Mouse (Mus musculus): ENCODE data around the gene Gm1113. TPM values are rescaled to one million over a fixed set of nuclear protein-coding genes. Genes with fewer than 3 reads are reported as not detected.

Gene Gm1113
- total RNA-seq, 4 experiments from 2014 or later: not detected

DNA sequence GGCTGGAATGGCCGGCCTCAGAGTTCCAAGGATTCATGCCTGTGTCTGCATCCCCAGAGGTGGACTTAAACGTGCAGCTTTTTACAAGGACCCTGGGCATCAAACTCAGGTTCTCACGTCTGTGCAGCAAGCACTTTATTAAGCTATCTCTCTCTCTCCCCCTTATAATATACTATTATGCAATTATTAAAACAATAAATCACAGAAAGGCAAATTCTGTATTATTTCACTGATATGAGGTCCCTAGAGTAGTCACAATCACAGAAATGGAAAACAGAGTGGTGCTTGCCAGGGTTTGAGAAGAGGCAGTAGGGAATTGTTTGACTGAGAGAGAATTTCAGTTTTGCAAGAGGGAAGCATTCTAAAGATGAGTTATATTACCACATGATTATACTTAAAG lies 11.1 kb upstream of the Gm1113 start:
- no peak for DNase-seq (ENCODE audit: low spot score)

DNA sequence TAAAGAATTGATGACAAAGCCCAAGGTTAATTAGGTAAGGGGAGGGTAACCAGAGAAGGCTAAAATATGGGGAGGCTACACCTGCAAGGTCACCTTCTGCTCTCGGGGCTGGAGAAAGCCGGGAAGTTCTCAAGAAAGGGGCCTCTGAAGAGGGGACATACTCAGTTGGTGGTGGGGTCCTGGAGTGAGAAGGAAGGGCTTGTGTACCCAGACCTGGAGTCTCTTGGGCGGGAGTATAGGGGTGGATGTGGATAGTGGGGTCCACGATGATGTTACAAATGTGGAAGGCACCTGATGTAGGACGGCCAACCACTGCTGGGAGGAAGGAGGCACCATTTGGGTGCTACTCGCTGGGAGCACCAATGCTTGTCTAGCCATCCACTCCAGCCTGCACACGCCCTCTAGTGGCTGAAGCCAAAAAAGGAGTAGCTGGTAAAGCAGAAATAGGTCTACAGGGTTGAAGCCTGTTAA lies 5.9 kb upstream of the Gm1113 start:
- DNase-seq (ENCODE audit: low spot score): peak; percentile 67

DNA sequence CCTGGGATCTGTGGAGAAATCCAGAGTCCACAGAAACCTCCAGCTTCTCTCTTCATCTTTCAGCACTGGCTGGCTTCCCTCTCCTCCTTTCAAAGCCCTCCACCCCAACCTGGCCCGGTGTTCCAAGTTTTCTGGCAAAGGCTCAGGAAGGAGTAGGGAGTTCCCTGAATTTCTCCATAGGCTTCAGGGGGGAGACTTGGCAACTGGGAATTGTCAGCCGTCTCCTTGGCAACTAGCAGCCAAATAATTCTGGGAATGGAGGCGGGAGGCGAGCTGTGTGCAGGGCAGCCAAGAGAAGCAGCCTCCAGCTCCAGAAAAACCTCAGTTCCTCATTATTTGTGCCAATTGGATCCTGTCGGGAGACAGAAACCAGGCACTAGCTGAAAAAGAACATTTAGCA lies 5.5 kb upstream of the Gm1113 start:
- DNase-seq (ENCODE audit: low spot score): peak; percentile 60

DNA sequence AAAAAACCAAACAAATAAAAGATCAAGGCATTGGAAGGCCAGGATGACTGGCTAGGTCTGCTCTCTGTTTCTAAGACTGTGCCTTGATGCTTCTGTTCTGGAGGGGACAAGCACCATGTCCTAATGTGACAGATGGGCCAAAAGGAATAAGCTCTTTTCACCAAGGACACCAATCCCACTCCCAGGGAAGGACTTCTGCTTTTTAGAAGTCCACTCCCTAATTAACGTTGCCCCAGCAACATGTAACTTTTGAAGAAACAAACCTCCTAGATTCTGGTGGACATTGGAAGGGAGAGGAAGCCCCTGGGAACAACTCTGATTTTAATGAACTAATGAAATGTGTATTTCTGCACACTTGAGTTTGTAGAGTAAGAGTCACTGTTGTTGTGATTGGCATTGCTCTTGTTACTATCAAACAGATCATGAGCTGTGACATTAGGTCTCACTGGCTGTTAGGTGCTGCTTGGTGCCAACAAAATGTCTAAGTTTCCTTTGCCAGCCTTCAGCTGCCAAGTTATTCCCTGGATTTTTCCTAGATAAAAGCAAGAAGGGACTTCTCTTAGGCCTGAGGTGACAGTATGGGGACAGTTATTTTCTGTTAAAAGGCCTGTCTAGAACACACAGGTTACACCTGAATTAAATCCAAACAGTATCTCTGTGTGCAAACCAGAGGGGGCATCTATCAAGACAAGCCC lies 4.9 kb upstream of the Gm1113 start:
- no peak for DNase-seq (ENCODE audit: low spot score)

DNA sequence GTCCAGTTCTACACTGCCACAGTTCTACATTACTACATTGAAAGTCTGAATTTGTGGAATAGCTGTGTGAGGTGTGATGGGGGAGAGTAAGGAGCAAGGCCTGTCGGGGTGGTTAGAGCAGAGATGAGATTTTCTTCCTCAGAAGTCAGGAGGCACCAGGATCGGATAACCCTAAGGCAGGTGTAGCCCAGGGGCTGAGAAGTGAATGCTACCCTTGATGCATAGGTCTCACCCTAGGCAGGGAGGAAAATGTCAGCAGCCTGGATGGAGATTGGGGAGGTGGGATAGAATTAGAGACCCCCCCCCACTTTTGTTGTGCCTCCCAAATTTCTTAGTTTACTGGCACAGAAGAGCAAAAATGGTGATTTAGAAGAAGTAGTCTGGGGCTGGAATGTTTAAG lies 4.2 kb upstream of the Gm1113 start:
- DNase-seq (ENCODE audit: low spot score): no peak

DNA sequence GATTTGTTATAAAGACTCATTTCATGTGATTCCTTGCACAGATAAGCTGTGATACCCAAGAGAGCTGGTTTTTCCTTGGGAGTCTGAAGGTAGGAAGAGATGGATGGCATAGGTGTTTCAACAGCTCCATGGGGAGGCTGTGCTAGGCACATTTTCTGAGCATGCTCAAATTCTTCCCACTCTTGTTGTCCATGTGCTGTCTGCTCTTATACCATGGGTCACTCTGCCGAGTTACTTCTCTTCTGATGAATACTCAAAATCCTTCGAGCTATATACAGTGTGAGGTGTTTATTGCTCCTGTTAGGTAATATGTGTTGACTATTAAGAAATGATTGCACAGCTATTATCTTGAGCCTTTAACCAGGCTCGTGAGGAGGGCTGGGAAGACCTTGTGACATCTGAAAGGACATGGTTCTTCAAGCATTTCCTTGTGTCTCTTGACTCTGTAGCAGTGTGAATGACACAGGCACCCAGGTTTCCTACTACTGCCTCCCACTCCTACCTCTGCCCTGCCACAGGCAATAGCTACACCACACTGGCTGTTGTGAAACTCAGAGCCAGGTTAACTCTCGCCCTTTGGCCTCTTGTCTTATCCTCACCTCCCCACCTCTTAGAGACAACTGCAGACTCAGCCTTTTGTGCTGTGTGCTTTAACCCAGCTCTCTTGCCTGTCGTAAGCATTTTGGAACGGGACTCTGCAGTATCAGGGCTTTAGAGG lies 2.7 kb upstream of the Gm1113 start:
- no peak for DNase-seq (ENCODE audit: low spot score)

DNA sequence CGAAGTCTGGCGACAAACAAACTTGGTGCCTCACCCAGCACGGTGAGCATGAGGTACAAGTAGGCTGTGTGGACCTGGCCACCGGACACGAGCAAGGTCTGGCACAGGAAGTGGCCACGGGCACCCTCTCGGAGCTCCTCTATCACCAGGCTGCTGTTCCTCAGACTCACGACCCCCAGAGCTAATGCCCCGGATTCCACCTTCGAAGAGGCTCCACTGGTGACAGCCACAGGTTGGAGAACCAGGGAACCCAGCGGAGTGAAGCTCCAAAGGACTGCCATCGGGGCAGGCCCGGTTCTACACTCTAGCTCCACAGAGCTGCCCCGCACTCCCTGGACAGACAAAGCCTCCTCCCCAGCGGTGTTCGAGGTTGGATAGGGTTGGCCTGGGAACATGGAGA lies 1.4 kb downstream of the Gm1113 start:
- no peak for DNase-seq (ENCODE audit: low spot score)

DNA sequence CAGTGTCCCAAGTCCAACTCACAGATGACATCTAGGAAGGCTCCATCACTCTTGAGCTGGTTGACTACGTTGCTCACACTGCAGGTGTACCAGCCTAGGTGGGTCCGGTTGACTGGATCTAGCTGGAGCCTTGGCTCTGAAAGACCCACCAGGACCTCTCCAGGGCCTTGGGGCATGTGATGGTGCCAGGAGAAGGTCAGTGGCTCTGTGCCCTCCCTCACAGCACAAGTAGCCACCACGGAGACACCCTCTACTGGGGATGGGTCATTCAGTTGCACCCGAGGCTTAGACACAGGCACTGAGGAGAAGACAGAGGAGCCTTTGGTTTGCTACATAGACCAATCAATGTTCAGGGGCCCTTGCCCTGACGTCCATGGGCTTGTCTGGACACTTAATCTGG lies 1.9 kb downstream of the Gm1113 start:
- no peak for DNase-seq (ENCODE audit: low spot score)

DNA sequence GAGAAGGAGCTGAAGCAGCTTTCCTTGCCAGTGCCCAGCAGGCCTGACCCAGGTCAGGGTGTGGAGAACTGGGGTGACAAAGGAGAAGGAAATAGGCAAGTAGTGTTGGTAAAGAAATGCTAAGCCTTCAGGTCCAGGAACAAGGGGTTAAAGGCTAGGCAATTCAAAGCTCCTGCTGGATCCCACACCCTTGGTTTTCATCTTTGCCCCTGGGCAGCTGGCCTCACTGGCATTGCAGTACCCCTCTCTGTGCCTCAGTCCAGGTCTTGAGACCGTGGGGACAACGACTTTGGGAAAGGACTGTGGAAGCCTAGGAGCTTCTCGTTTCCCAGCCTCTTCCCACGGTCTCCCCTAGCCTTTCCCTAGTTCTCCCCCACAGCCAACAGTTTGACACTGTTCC lies 4.2 kb downstream of the Gm1113 start:
- DNase-seq (ENCODE audit: low spot score): no peak

DNA sequence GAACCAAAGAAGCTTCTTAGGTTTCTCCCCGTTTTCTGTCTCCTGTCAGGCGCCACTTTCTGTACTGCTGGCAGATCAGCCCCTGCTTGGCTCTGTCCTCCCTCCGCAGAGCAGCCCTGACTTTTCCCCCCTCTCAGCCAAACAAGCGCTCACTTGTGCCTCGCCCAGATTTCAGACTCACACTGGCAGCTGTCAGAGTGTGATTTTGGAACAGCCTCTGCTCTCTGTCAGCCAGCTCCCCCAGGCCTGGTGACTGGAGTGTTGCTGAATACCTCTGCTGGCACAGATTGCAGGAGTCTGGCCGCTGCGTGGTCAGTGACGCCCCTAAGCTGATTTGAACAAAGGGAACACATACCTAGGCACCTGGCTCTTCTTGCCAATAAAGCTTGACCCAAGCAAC lies 9.8 kb downstream of the Gm1113 start:
- DNase-seq (ENCODE audit: low spot score): peak; percentile 68

DNA sequence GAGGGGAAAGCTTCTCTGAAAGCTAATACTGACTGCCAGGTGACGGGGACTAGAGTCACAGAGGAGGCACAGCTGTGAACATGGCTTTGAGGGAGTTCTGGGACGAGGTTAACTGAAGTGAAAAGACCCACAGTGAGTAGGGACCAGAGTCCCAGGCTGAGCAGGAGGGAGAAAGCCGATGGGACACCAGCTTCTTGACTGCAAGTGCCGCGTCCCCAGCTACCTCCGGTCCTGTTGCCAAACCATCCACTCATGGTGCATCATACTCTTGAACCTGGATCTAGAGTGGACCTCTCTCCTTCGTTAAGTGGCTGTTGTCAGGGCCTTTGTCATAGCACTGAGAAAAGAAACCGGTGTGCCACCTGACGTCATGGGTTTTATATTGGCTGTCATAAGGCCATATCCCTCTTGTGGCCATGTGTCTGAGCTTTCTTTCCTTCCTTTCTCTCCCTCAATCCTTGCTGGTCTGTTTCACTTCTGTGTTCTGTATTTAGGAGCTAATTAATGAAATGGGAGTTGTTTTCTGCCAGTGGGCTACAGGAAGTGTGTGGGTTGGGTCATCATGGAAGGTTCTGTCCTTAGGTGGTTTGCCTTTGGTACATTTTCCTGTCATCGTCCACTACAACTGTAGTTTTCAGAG lies 15.6 kb downstream of the Gm1113 start:
- DNase-seq (ENCODE audit: low spot score): no peak

DNA sequence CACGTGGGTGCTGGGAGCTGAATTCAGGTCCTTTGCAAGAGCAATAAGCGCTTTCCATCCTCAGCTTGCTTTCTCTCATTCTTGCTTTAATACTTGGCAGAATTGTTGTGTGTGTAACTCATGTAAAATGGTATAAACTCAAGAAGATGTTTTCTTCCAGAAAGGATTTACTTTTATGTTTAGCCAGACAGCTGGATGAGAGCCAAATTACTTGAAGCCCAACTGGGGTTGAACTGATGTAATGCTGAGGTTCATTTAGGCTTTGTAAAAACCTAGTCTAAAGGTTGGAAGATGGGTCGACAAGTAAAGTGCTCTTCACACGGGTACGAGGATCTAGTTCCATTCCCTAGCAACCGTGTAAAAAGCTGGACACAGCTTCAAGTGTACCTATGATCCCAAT lies 18.1 kb downstream of the Gm1113 start:
- no peak for DNase-seq (ENCODE audit: low spot score)

DNA sequence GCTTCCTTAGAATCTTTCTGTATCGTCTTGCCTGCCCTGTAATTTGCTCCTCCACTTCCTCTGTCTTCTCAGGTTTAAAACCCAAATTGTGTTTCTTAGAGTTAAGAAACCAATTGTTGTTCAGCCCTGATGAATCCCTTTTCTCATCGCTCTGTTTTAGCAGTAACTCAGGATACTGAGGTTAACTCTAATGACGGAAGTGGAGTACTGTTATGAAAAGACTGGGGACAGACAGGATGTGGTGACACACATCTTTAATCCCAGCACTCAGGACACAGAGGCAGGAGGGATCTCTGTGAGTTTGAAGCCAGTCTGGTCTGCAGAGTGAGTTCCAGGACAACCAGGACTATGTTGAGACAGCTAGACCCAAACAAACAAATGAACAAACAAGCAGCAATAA lies 22.6 kb downstream of the Gm1113 start:
- no peak for DNase-seq (ENCODE audit: low spot score)

DNA sequence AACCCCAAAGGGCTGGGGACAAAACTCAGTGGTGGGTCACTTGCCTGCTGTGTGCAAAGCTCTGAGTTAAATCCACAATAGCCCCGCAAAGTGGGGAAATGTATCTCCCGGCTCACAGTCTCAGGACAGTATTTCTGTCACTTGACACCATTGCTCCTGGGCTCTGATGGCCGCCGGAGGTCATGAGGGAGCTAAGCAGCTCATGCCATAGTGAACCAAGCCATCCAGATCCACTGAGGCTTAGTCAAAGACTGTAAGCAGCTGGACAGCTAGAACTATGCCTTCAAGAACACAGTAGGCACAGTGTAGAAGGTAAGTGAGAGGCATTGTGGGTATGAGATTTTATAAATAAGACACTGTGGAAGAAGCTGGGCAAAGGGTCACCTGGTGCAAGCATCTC lies 23.1 kb downstream of the Gm1113 start:
- DNase-seq (ENCODE audit: low spot score): no peak

DNA sequence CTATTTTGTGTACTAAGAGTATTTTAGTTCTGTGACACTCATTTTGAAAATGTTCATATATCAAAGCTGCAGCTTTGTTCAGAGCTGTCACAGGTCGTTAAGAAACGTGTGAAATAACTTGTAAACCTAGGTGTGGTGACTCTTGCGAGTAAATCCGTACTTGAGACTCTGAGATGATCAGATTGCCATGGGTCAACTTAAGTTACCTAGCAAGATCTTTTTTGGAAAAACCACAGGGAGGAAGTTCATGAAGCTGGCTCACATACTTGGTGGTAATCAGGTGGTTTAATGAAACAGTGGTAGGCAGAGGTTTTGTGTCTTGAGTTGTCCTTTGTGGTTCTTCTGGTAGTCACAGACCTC lies 24.4 kb downstream of the Gm1113 start:
- no peak for DNase-seq (ENCODE audit: low spot score)

DNA sequence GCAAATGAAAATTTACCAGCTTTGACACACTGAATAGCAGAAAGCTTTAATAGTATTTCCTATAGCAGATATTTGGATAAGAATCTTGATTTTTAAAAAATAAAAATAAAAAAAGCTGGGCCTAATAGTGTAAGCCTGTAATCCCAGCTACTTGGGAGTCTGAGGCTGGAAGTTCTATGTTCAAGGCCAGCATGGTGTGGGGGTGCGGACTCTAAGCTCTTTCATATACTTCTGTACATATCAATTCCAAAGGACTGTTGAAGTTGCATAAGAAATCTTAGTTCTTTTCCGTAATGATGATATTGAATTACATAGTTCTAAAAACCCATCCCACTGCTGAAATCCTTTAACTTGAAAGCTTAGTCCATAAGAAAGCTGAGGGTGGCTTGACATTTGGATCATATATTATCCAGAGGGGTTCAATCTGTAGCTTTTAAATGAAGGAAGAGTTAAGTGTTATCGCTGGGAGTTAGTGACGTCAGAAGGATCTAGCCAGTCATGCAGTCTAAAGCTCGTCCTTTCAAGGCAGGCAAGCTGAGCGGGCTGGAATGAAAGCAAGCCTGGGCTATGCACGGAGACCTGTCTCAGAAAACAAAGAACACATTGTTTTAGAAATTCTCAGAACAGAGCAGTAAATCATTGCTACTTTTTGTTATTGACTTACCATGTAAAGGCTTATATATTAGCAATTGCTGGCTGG lies 24.9 kb downstream of the Gm1113 start:
- no peak for DNase-seq (ENCODE audit: low spot score)

DNA sequence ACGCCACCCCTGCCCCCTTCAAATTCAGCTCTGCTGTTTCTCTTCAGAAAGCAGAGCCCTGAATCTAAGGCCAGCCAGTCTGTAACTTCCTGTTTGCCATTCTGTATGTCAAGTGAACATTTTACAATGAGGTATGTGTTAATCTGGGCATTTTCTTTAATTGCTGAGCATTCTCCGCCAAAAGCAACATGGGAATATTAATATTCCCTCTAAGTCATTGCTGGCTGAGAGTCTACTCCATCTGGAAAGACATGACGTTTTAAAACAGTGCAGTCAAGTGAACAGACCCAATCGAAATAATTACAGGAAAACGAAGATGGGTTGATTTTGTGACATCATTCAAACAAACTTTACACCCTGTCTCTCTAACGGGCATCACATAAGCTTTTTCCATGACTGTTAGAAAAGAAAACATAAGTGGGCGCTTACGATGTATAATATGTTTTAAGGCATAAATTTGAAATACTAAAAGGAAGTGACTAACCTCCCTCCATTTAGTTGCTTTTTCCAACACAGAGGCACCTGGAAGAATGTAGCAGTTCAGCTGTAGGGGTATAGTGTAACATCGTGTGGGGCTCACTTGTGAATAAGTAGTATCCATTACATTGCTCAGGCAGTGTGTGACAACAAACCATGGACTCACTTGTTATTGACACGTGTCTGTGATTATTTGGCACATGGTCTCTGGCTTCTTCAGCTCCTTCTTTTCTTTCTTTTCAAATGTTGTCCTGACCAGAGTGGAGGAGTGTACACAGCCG lies 26.8 kb downstream of the Gm1113 start:
- DNase-seq (ENCODE audit: low spot score): no peak

DNA sequence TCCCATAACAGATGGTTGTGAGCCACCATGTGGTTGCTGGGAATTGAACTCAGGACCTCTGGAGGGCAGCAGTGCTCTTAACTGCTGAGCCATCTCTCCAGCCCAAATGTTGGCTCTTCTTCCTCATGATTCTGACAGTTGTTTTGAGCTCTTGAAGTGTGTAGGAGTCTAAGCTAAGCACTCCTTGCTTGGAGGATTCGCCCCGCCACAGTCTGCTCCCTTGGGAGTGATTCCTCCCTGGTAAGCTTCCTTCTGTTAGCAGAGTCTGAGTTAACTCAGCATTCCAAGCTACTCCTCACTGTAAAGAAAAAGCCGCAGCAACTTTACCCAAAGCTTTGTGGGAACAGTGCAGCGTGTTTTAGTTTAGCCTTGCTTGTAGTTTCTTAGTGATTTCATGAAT lies 29.6 kb downstream of the Gm1113 start:
- DNase-seq (ENCODE audit: low spot score): no peak

DNA sequence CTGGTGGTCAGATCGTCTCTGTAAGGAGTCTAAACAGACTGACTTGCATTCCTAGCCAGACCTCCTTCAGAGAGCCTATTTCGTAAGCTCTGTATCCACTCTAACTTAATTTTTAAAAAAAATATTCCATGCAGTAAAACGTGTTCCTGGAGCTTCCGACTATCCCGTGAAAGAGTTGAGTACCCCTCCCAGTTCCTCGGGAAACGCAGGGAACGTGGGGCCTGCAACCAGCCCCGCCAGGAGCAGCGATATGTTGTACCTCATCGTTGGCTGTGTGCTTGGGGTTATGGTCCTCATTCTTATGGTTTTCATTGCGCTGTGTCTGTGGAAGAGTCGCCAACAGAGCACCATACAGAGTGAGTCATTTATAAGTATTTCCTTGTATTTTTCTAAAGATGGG lies 31.5 kb downstream of the Gm1113 start:
- no peak for DNase-seq (ENCODE audit: low spot score)

DNA sequence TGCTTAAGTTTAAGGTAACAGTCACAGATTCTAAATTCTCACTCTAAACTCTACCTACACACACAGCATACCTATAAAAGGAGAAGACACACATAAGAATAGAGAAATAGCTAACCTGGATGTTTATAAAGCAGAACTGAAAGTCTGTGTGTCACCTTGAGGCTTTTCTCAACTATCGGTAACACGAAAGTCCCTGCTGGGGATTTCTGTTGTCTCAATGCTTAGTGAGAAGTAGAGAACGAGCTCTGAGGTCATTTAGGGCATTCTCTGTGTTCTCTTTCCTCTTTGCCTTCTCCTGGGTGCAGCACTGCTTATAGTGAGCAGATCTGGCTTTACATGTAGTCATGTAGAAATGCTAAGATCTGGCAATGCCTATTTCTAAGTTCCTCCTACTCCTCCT lies 34.1 kb downstream of the Gm1113 start:
- no peak for DNase-seq (ENCODE audit: low spot score)

DNA sequence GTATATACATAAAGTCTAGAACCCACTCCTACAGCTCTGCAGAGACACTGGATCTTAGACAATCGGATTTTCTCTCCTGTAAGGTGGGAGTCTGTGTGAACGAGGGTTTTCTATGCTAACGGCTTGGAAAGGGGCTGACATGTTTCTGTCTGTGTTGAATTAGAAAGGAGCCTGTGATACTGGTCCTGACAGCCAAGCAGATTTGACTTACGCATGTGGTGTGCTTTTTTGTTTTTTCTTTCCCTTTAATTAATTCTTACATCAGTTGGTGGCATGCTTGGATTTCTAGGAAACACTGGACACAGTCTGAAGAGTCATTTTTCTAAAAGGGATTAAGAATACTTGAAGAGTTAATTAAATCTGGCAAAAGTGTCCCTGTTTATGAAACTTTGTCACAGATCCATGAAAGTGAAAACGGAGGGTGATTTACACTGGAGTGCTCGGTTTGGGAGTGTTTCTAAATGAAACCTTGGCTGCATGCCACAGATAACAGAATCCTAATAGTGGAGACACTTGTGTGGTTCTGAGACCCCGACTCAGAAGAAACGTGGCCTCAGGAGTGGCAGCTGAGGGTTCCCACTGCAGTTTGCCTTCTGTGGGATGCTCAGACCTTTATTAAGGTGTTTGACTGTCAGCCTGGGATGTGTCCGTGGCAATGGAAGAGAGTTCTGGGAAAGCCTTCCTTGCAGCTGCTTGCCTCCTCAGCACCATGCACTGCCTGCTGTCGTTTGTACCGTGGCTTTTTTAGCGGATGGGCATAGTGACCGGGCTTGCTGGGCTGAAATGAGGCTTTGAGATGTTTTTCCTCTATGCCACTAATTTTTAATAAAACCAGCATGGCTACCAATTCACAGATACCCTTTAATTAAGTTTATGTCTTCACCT lies 35.8 kb downstream of the Gm1113 start:
- DNase-seq (ENCODE audit: low spot score): no peak

Measured in heart, adult 8-10 months (tissue).